Mouse (Mus musculus): ENCODE data around the gene Ankrd13b. TPM values are rescaled to one million over a fixed set of nuclear protein-coding genes. Genes with fewer than 3 reads are reported as not detected.

The Ankrd13b gene
- polyA plus RNA-seq (2014; fragmentation: Illumina TruSeq; extraction: RNeasy Lipid Tissue Mini Kit (QIAGEN cat#74804); ENCODE audit: low read depth, low replicate concordance) = 6.4 TPM

DNA sequence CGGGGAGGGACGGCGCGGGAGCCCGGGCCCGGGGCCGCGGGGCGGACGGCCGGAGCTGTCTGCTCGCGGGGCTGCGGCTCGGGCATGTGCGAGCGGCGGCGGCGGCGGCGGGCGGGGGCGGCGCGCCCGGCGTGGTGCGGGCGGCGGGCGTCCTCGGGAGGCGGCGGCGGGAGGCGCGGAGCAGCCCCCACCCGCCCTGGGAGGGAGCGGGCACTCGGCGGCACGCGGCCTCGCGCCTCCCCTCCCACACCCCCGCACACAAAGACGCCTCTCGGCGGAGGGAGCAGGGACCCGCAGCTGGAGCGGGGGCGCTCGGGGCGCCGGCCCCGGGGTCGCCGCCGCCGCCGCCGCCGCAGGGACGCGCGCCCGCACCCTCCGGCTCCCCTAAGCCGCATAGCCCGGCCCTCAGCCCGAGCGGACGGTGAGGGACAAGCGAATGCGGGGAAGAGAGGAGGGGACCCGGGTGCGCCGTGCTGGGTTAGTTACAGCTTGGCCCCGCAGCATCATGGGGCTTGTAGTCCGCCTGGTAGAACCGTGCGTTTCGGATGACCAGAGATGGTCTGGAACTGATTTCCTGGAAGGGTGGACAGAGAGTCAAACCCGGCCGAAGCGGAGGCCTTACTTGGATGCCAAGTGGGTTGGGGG, at the start of gene Ankrd13b:
Ankrd13b (minus strand) TSS at position 88 of the 645 bp plus-strand sequence.

DNA sequence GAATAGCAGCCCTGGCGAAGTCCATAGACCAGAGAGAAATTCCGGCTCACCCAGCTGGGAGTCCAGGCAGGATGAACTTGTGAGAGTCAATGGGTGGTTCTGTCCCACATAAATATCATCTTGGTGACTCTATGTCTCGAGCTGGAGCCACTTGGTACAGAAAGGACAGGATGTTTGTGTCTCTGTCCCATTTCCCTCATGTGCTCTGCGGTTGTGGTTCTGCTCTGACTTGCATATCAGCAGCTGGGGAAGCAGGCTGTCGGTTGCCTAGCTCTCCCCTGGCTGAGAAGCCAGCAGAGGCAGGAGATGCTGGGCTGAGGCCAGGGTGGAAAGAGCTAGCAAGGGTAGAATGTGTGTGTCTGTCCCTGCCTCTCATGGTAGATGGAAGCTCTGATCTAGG, 29.6 kb upstream of the Ankrd13b start, which contains the start of gene Gm10392:
Gm10392 (minus strand) TSS at position 156 of the 400 bp plus-strand sequence.

DNA sequence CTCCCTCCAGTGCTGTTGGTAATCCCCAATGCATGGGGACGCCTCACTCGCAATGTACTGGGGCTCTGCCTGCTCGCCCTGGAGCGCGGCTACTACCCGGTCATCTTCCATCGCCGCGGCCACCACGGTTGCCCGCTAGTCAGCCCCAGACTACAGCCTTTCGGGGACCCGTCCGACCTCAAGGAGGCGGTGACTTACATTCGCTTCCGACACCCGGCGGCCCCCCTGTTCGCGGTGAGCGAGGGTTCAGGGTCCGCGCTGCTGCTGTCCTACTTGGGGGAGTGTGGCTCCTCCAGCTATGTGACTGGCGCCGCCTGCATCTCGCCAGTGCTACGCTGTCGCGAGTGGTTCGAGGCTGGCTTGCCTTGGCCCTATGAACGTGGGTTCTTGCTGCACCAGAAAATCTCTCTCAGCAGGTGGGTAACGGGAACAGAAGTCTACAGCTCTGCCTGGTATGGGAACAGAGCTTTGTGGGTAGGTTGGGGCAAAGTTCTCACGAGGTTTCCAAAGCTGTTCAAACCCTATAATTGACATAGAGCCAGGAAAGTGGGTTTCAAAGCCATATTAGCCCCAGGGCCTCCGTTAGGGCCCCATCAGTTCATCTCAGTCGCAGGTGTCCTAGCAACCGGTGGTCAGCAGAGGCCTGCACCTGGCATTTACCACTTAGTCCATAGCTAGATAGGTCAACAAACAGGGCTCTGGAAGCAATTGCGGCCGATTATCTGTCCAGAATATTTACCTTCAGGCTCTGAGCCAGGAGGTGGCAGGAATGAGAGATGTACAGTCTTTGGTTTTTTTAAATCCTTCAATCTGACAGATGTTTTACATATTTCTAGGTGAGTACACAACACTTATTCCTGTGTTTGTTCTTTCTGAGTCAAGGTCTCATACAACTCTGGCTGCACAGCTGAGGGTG, 26.4 kb upstream of the Ankrd13b start, which contains the start of gene Trp53i13:
Trp53i13 (minus strand) TSS at position 344 of the 916 bp plus-strand sequence.

DNA sequence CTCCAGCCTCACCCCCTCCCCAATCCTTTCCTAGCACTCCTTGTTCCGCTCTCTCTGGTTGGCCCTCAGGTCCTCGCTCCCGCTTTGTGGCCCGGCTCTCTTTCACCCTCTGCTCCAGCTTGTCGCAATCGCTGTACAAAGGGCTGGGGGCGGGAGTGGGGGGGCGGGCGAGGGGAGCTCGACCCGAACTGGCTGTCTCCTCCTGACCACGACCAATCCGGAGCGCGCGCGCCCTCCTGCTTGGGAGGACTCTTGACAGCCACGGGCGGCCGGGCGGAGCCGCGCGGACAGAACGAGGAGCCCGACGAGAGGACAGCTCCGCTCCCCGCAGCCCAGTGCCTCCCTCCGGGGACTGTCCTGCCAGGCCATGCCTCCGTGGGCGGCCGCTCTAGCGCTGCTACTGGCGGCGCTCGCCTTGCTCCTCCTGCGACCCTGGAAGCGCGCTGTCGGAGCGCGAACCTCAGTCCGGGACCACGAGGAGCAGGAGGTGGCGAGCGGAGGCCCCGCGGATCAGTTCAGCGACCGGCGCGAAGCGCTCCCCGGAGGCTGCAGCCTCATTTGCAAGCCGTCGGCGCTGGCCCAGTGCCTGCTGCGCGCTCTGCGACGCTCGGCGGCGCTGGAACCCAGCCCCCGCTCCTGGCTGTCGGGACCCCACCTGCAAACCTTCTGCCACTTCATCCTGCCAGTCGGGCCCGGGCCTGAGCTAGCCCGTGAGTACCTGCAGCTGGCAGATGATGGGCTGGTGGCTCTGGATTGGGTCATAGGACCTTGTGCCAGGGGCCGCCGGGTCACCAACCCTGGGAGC, 25.6 kb upstream of the Ankrd13b start, which contains the start of gene Abhd15:
Abhd15 (plus strand) TSS at position 290 of the 805 bp plus-strand sequence.

GRCm38 (mm10) chr11:77493512-77494343, 4.2 kb upstream of the Ankrd13b start, which contains the start of gene Git1:
TSS of gene Git1 (plus strand) at chr11:77493562.

DNA sequence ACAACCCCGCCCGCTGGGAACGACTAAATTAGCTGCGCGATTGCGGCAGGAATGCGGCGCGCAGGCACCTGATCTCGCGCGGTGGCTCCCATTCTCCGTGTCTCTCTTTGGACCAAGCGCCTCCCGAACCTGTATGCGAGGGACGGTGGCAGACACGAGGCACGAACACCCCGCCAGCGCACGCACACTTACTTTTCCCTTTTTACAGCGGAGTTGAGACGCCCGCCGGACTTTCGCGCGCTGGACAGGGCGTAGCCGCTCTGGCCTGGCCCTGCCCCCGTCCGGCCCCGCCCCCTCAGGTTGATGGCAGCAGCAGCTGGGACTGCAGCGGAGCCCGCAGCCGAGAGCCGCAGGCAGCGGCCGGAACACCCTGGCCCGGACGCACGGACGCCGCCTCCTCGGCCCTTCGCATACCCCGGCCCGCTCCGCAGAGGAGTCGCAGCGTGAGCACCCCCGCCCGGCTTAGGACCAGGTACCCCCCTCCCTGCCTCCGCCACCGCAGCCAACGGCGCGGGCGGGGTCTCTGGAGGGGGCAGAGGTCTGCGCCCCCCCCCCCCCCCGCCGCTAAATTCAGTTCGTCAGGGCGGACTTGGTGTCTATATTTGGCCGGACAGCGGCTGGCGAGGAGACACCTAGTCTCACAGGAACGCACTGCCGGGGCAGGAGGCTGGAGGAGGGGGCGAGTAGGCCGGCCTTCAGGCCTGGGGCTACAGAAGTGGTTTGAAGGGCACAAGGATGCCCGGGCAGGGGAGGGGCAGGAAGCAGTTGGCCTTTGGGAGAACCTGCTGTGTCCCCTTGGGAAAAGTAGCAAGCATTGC, 27.0 kb downstream of the Ankrd13b start, which contains the start of gene Coro6:
Coro6 (plus strand) TSS at position 129 of the 818 bp plus-strand sequence.

Other genes with a start within 250 kb of the Ankrd13b start
- 6.1 TPM for gene Coro6, start 27.3 kb downstream of the Ankrd13b start, polyA plus RNA-seq (2014; fragmentation: Illumina TruSeq; extraction: RNeasy Lipid Tissue Mini Kit (QIAGEN cat#74804); ENCODE audit: low read depth, low replicate concordance)
- gene Git1, start 3.9 kb upstream of the Ankrd13b start, polyA plus RNA-seq (2014; fragmentation: Illumina TruSeq; extraction: RNeasy Lipid Tissue Mini Kit (QIAGEN cat#74804); ENCODE audit: low read depth, low replicate concordance) = 47.8 TPM
- 14.0 TPM for gene Abhd15, start 25.4 kb upstream of the Ankrd13b start, polyA plus RNA-seq (2014; fragmentation: Illumina TruSeq; extraction: RNeasy Lipid Tissue Mini Kit (QIAGEN cat#74804); ENCODE audit: low read depth, low replicate concordance)
- gene Trp53i13, start 26.3 kb upstream of the Ankrd13b start, polyA plus RNA-seq (2014; fragmentation: Illumina TruSeq; extraction: RNeasy Lipid Tissue Mini Kit (QIAGEN cat#74804); ENCODE audit: low read depth, low replicate concordance) = 14.7 TPM
- not detected for gene Gm10392, start 29.5 kb upstream of the Ankrd13b start, polyA plus RNA-seq (2014; fragmentation: Illumina TruSeq; extraction: RNeasy Lipid Tissue Mini Kit (QIAGEN cat#74804); ENCODE audit: low read depth, low replicate concordance)
- 13.3 TPM for gene Taok1, start 118.1 kb upstream of the Ankrd13b start, polyA plus RNA-seq (2014; fragmentation: Illumina TruSeq; extraction: RNeasy Lipid Tissue Mini Kit (QIAGEN cat#74804); ENCODE audit: low read depth, low replicate concordance)
- 16.4 TPM for gene Nufip2, start 196.5 kb upstream of the Ankrd13b start, polyA plus RNA-seq (2014; fragmentation: Illumina TruSeq; extraction: RNeasy Lipid Tissue Mini Kit (QIAGEN cat#74804); ENCODE audit: low read depth, low replicate concordance)
- gene Cryba1, start 235.6 kb upstream of the Ankrd13b start, polyA plus RNA-seq (2014; fragmentation: Illumina TruSeq; extraction: RNeasy Lipid Tissue Mini Kit (QIAGEN cat#74804); ENCODE audit: low read depth, low replicate concordance) = not detected